Mouse (Mus musculus): ENCODE data around the gene Gm15557. TPM values are rescaled to one million over a fixed set of nuclear protein-coding genes. Genes with fewer than 3 reads are reported as not detected.

Gene Gm15557
- total and polyA plus RNA-seq, 2 experiments from 2014 or later: not detected

- no peaks in the 10 kb centered on the region for H3K27me3 ChIP-seq (ENCODE audit: insufficient read depth, low read length)
- no peak for ATAC-seq (ENCODE audit: low FRiP score)
Observed at GRCm38 (mm10) chr2:155987131-155987530, 46.6 kb downstream of the Gm15557 start.

GRCm38 (mm10) chr2:155989085-155989484 lies 48.6 kb downstream of the Gm15557 start:
- H3K27ac ChIP-seq (ENCODE audit: low read depth, low read length): no peak overlapping the region
- DNase-seq (ENCODE audit: low spot score): no peak
- 74% methylated on average over 4 of the region's 4 CpGs for WGBS
- no peak overlapping the region for H3K9ac ChIP-seq (replicated peaks; ENCODE audit: low read length, poor library complexity, severe bottlenecking)
- H3K9me3 ChIP-seq (ENCODE audit: low read length): no peaks in the 10 kb centered on the region
- no peaks in the 10 kb centered on the region for H3K27me3 ChIP-seq (ENCODE audit: insufficient read depth, low read length)
- no peaks in the 10 kb centered on the region for H3K4me1 ChIP-seq (ENCODE audit: insufficient read depth, low read length)
- peaks cover 89% of the 10 kb centered on the region for H3K36me3 ChIP-seq (ENCODE audit: insufficient read depth, low read length)
- H3K4me2 ChIP-seq (ENCODE audit: low read depth, low read length, poor library complexity, severe bottlenecking): no peak overlapping the region
- no peak for ATAC-seq (ENCODE audit: low FRiP score)
- H3K4me3 ChIP-seq (ENCODE audit: low read depth, low read length): no peak overlapping the region
- TF ChIP-seq CTCF (IDR thresholded peaks at IDR 0.05): no peak

More at GRCm38 (mm10) chr2:155987131-155987530, 46.6 kb downstream of the Gm15557 start:
- no peak for TF ChIP-seq CTCF (IDR thresholded peaks at IDR 0.05)
- Histone ChIP-seq H3K27ac (ENCODE audit: low read depth, low read length) (no peak overlapping the region), H3K9me3 (ENCODE audit: low read length) (no peaks in the 10 kb centered on the region), H3K36me3 (ENCODE audit: insufficient read depth, low read length) (peaks cover 82% of the 10 kb centered on the region), H3K4me2 (ENCODE audit: low read depth, low read length, poor library complexity, severe bottlenecking) (no peak overlapping the region), H3K4me1 (ENCODE audit: insufficient read depth, low read length) (no peaks in the 10 kb centered on the region), H3K9ac (replicated peaks; ENCODE audit: low read length, poor library complexity, severe bottlenecking) (no peak overlapping the region), H3K4me3 (ENCODE audit: low read depth, low read length) (no peak overlapping the region)
- DNase-seq (ENCODE audit: low spot score): no peak
- WGBS: over 99% methylated on average over 6 of the region's 6 CpGs

- no peak overlapping the region for H3K27ac ChIP-seq (ENCODE audit: low read depth, low read length)
- ATAC-seq (ENCODE audit: low FRiP score) (no peak), DNase-seq (ENCODE audit: low spot score) (no peak)
- 0 out of 2 replicates have a peak overlapping the region, but pooled peaks have one; percentile 29 for H3K9ac ChIP-seq (replicated peaks; ENCODE audit: low read length, poor library complexity, severe bottlenecking)
- H3K36me3 ChIP-seq (ENCODE audit: insufficient read depth, low read length): peaks cover 89% of the 10 kb centered on the region
- H3K4me3 ChIP-seq (ENCODE audit: low read depth, low read length): no peak overlapping the region
- TF ChIP-seq CTCF (IDR thresholded peaks at IDR 0.05): no peak
- H3K27me3 ChIP-seq (ENCODE audit: insufficient read depth, low read length): no peaks in the 10 kb centered on the region
- no peaks in the 10 kb centered on the region for H3K4me1 ChIP-seq (ENCODE audit: insufficient read depth, low read length)
- WGBS: 92% methylated on average over 10 of the region's 10 CpGs
- no peaks in the 10 kb centered on the region for H3K9me3 ChIP-seq (ENCODE audit: low read length)
- H3K4me2 ChIP-seq (ENCODE audit: low read depth, low read length, poor library complexity, severe bottlenecking): no peak overlapping the region
Observed at GRCm38 (mm10) chr2:155991151-155991550, 50.6 kb downstream of the Gm15557 start.

- Histone ChIP-seq H3K9me3 (ENCODE audit: low read length) (no peaks in the 10 kb centered on the region), H3K27me3 (ENCODE audit: insufficient read depth, low read length) (no peaks in the 10 kb centered on the region), H3K9ac (replicated peaks; ENCODE audit: low read length, poor library complexity, severe bottlenecking) (no peak overlapping the region), H3K27ac (ENCODE audit: low read depth, low read length) (no peak overlapping the region), H3K4me3 (ENCODE audit: low read depth, low read length) (no peak overlapping the region), H3K36me3 (ENCODE audit: insufficient read depth, low read length) (peaks cover 91% of the 10 kb centered on the region), H3K4me1 (ENCODE audit: insufficient read depth, low read length) (no peaks in the 10 kb centered on the region), H3K4me2 (ENCODE audit: low read depth, low read length, poor library complexity, severe bottlenecking) (no peak overlapping the region)
- 68% methylated on average over 14 of the region's 14 CpGs for WGBS
- no peak for TF ChIP-seq CTCF (IDR thresholded peaks at IDR 0.05)
- DNase-seq (ENCODE audit: low spot score): peak; percentile 82
- no peak for ATAC-seq (ENCODE audit: low FRiP score)
Observed at GRCm38 (mm10) chr2:155991863-155992321, 51.4 kb downstream of the Gm15557 start.

Other genes with a start within 250 kb of the Gm15557 start
- 148 and 155 TPM in 2 replicates for gene Trpc4ap, start 248.3 kb upstream of the Gm15557 start, total RNA-seq (2014; rRNA removed)
- gene Trpc4ap, start 248.3 kb upstream of the Gm15557 start, polyA plus RNA-seq (2015; fragmentation: Nextera tagmentation; extraction: Ambion mirVana): 121 and 122 TPM in 2 replicates
- 41.1 and 44.5 TPM in 2 replicates for gene Edem2, start 211.3 kb upstream of the Gm15557 start, total RNA-seq (2014; rRNA removed)
- 33.0 and 35.7 TPM in 2 replicates for gene Edem2, start 211.3 kb upstream of the Gm15557 start, polyA plus RNA-seq (2015; fragmentation: Nextera tagmentation; extraction: Ambion mirVana)
- not detected in 2 replicates for gene Gm17581, start 204.9 kb upstream of the Gm15557 start, total RNA-seq (2014; rRNA removed)
- not detected in 2 replicates for gene Gm17581, start 204.9 kb upstream of the Gm15557 start, polyA plus RNA-seq (2015; fragmentation: Nextera tagmentation; extraction: Ambion mirVana)
- gene Procr, start 189.6 kb upstream of the Gm15557 start, total RNA-seq (2014; rRNA removed): 1.5 TPM in 2 replicates
- 2.5 and 2.9 TPM in 2 replicates for gene Procr, start 189.6 kb upstream of the Gm15557 start, polyA plus RNA-seq (2015; fragmentation: Nextera tagmentation; extraction: Ambion mirVana)
- gene Mmp24, start 165.4 kb upstream of the Gm15557 start, total RNA-seq (2014; rRNA removed): 149 and 178 TPM in 2 replicates
- 12.3 and 14.1 TPM in 2 replicates for gene Mmp24, start 165.4 kb upstream of the Gm15557 start, polyA plus RNA-seq (2015; fragmentation: Nextera tagmentation; extraction: Ambion mirVana)
- gene BC029722, start 121.3 kb upstream of the Gm15557 start, total RNA-seq (2014; rRNA removed): 35.2 TPM in 2 replicates
- 56.6 and 61.0 TPM in 2 replicates for gene BC029722, start 121.3 kb upstream of the Gm15557 start, polyA plus RNA-seq (2015; fragmentation: Nextera tagmentation; extraction: Ambion mirVana)
- 80.7 and 85.4 TPM in 2 replicates for gene Eif6, start 113.8 kb upstream of the Gm15557 start, total RNA-seq (2014; rRNA removed)
- 130 and 143 TPM in 2 replicates for gene Eif6, start 113.8 kb upstream of the Gm15557 start, polyA plus RNA-seq (2015; fragmentation: Nextera tagmentation; extraction: Ambion mirVana)
- gene Fam83c, start 105.9 kb upstream of the Gm15557 start, total RNA-seq (2014; rRNA removed): not detected in 2 replicates
- gene Fam83c, start 105.9 kb upstream of the Gm15557 start, polyA plus RNA-seq (2015; fragmentation: Nextera tagmentation; extraction: Ambion mirVana): 0.07 TPM in 1 of 2 replicates, not detected in the other
- gene Uqcc1, start 10.4 kb upstream of the Gm15557 start, total RNA-seq (2014; rRNA removed): 44.6 and 48.2 TPM in 2 replicates
- gene Uqcc1, start 10.4 kb upstream of the Gm15557 start, polyA plus RNA-seq (2015; fragmentation: Nextera tagmentation; extraction: Ambion mirVana): 55.0 and 58.9 TPM in 2 replicates
- gene Gdf5, start 4.6 kb downstream of the Gm15557 start, total RNA-seq (2014; rRNA removed): 1.5 and 2.0 TPM in 2 replicates
- gene Gdf5, start 4.6 kb downstream of the Gm15557 start, polyA plus RNA-seq (2015; fragmentation: Nextera tagmentation; extraction: Ambion mirVana): 0.69 and 1.2 TPM in 2 replicates
- 14.1 and 19.2 TPM in 2 replicates for gene Cep250, start 15.7 kb downstream of the Gm15557 start, total RNA-seq (2014; rRNA removed)
- gene Cep250, start 15.7 kb downstream of the Gm15557 start, polyA plus RNA-seq (2015; fragmentation: Nextera tagmentation; extraction: Ambion mirVana): 8.7 and 10.1 TPM in 2 replicates
- 0.44 and 1.0 TPM in 2 replicates for gene 6430550D23Rik, start 67.2 kb downstream of the Gm15557 start, total RNA-seq (2014; rRNA removed)
- 0.27 and 0.75 TPM in 2 replicates for gene 6430550D23Rik, start 67.2 kb downstream of the Gm15557 start, polyA plus RNA-seq (2015; fragmentation: Nextera tagmentation; extraction: Ambion mirVana)
- gene Ergic3, start 67.3 kb downstream of the Gm15557 start, total RNA-seq (2014; rRNA removed): 280 and 284 TPM in 2 replicates
- 467 and 547 TPM in 2 replicates for gene Ergic3, start 67.3 kb downstream of the Gm15557 start, polyA plus RNA-seq (2015; fragmentation: Nextera tagmentation; extraction: Ambion mirVana)
- 0.19 TPM in 1 of 2 replicates, not detected in the other for gene Fer1l4, start 112.2 kb downstream of the Gm15557 start, total RNA-seq (2014; rRNA removed)
- gene Fer1l4, start 112.2 kb downstream of the Gm15557 start, polyA plus RNA-seq (2015; fragmentation: Nextera tagmentation; extraction: Ambion mirVana): not detected in 2 replicates
- gene Spag4, start 124.4 kb downstream of the Gm15557 start, total RNA-seq (2014; rRNA removed): 8.1 and 15.2 TPM in 2 replicates
- 8.1 and 8.4 TPM in 2 replicates for gene Spag4, start 124.4 kb downstream of the Gm15557 start, polyA plus RNA-seq (2015; fragmentation: Nextera tagmentation; extraction: Ambion mirVana)
- 30.0 and 34.1 TPM in 2 replicates for gene Cpne1, start 171.2 kb downstream of the Gm15557 start, total RNA-seq (2014; rRNA removed)
- gene Cpne1, start 171.2 kb downstream of the Gm15557 start, polyA plus RNA-seq (2015; fragmentation: Nextera tagmentation; extraction: Ambion mirVana): 13.7 and 13.8 TPM in 2 replicates
- gene Rbm12, start 171.2 kb downstream of the Gm15557 start, total RNA-seq (2014; rRNA removed): 29.2 and 33.2 TPM in 2 replicates
- 17.2 and 19.8 TPM in 2 replicates for gene Rbm12, start 171.2 kb downstream of the Gm15557 start, polyA plus RNA-seq (2015; fragmentation: Nextera tagmentation; extraction: Ambion mirVana)
- gene Gm28036, start 186.4 kb downstream of the Gm15557 start, total RNA-seq (2014; rRNA removed): 54.1 and 56.8 TPM in 2 replicates
- 10.1 and 10.8 TPM in 2 replicates for gene Gm28036, start 186.4 kb downstream of the Gm15557 start, polyA plus RNA-seq (2015; fragmentation: Nextera tagmentation; extraction: Ambion mirVana)
- gene Romo1, start 203.3 kb downstream of the Gm15557 start, total RNA-seq (2014; rRNA removed): 89.4 and 107 TPM in 2 replicates
- gene Romo1, start 203.3 kb downstream of the Gm15557 start, polyA plus RNA-seq (2015; fragmentation: Nextera tagmentation; extraction: Ambion mirVana): 521 and 552 TPM in 2 replicates
- 34.5 and 40.3 TPM in 2 replicates for gene Nfs1, start 203.5 kb downstream of the Gm15557 start, total RNA-seq (2014; rRNA removed)
- 34.9 and 38.5 TPM in 2 replicates for gene Nfs1, start 203.5 kb downstream of the Gm15557 start, polyA plus RNA-seq (2015; fragmentation: Nextera tagmentation; extraction: Ambion mirVana)
- 234 and 372 TPM in 2 replicates for gene Rbm39, start 239.5 kb downstream of the Gm15557 start, total RNA-seq (2014; rRNA removed)
- gene Rbm39, start 239.5 kb downstream of the Gm15557 start, polyA plus RNA-seq (2015; fragmentation: Nextera tagmentation; extraction: Ambion mirVana): 387 and 466 TPM in 2 replicates